8 mouse cellular contexts compared by ENCODE assay signal in the genomic region with DNA sequence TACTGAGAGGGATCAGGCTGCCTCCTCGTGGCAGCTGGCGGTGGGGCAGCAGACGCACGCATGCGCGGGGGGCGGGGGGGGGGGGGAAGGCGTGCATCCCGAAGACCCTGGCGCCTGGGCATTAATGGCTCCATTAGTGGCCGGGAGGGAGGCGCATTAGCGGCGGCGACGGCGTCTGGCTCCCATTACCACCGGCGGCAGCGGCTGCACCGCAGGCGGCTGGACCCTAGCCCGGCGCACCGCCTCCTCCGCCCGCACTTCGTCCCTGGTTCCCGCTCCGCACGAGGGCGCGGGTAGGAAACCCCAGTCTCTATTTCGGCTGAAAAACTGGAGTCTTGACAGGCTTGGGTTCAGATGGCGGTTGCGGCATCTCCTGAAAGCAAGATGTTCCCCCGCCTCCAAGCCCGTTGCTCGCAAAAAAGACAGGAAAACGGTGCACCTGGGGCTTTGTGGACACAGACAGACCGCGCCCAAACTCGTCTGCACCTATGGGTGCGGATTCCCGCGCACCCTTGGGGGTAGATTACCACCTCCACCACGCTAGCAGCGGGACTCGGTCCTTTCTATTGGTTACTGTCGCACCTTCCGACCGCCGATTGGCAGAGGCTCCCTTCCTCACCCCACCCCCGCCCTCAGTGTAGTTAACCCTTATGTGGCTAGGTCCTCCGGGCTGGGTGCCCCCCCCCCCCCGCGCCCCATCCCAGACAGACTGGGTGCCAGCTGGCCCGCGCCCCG. TPM values are rescaled to one million over a fixed set of nuclear protein-coding genes. Genes with fewer than 3 reads are reported as not detected.
DNase-seq lines count a peak whose midpoint lies in the region; ATAC-seq and TF ChIP-seq lines count a peak whose summit lies in the region.

No protein-coding gene starts in this region.

- peaks cover 3% of the 10 kb centered on the region for H3K36me3 ChIP-seq in forebrain, embryonic 10.5 days (replicated peaks)
- peaks cover 1% of the 10 kb centered on the region for H3K36me3 ChIP-seq in heart, postnatal 0 days (replicated peaks; ENCODE audit: control insufficient read depth, insufficient read depth, low read length)
- H3K36me3 ChIP-seq in liver, embryonic 14.5 days (replicated peaks; ENCODE audit: control insufficient read depth, insufficient read depth, low read depth): no peaks in the 10 kb centered on the region
- peaks cover 2% of the 10 kb centered on the region for H3K36me3 ChIP-seq in stomach, embryonic 14.5 days (ENCODE audit: control insufficient read depth, insufficient read depth, low read length)

- H3K27ac ChIP-seq in brown adipose tissue, adult 24 weeks (replicated peaks; ENCODE audit: low read depth, low read length): peak overlapping the region; percentile 99
- H3K27ac ChIP-seq in forebrain, embryonic 10.5 days: peak overlapping the region; percentile 98
- peak overlapping the region; percentile 99 for H3K27ac ChIP-seq in heart, postnatal 0 days (ENCODE audit: low read depth)
- H3K27ac ChIP-seq in liver, embryonic 14.5 days: peak overlapping the region; percentile 93
- peak overlapping the region; percentile 99 for H3K27ac ChIP-seq in stomach, embryonic 14.5 days (ENCODE audit: low read length)

- peak overlapping the region; percentile 79 for H3K4me2 ChIP-seq in heart, postnatal 0 days (ENCODE audit: low read depth, low read length)
- H3K4me2 ChIP-seq in liver, embryonic 14.5 days (ENCODE audit: low read depth): peak overlapping the region; percentile 99
- peak overlapping the region; percentile 71 for H3K4me2 ChIP-seq in stomach, embryonic 14.5 days (replicated peaks; ENCODE audit: low read depth, low read length)

- H3K27me3 ChIP-seq in forebrain, embryonic 10.5 days (ENCODE audit: poor library complexity, severe bottlenecking): no peaks in the 10 kb centered on the region
- no peaks in the 10 kb centered on the region for H3K27me3 ChIP-seq in heart, postnatal 0 days (ENCODE audit: control insufficient read depth, insufficient read depth, low read length)
- H3K27me3 ChIP-seq in liver, embryonic 14.5 days (ENCODE audit: control insufficient read depth, insufficient read depth, low read length): no peaks in the 10 kb centered on the region
- no peaks in the 10 kb centered on the region for H3K27me3 ChIP-seq in stomach, embryonic 14.5 days (ENCODE audit: control insufficient read depth, insufficient read depth, low read length)

- peak overlapping the region; percentile 76 for H3K4me3 ChIP-seq in brown adipose tissue, adult 24 weeks (ENCODE audit: insufficient read depth, low read depth, low read length)
- H3K4me3 ChIP-seq in forebrain, embryonic 10.5 days: peak overlapping the region; percentile 90
- H3K4me3 ChIP-seq in heart, postnatal 0 days (ENCODE audit: low read depth, low read length): peak overlapping the region; percentile 64
- peak overlapping the region; percentile 65 to 75 for H3K4me3 ChIP-seq in liver, embryonic 14.5 days (ENCODE audit: insufficient read depth in 1 of 2, low read depth in 2 of 2, low read length in 2 of 2)
- peak overlapping the region; percentile 86 for H3K4me3 ChIP-seq in stomach, embryonic 14.5 days (ENCODE audit: low read depth, low read length)

- WGBS in forebrain, embryonic 10.5 days: under 1% methylated on average over 58 of the region's 60 CpGs
- WGBS in heart, postnatal 0 days: under 1% methylated on average over 47 of the region's 60 CpGs
- under 1% methylated on average over 50 of the region's 60 CpGs for WGBS in liver, embryonic 14.5 days (ENCODE audit: insufficient replicate concordance)
- WGBS in stomach, embryonic 14.5 days: under 1% methylated on average over 59 of the region's 60 CpGs

- no peak for TF ChIP-seq EP300 in heart, postnatal 0 days (IDR thresholded peaks at IDR 0.05; ENCODE audit: low read depth)
- TF ChIP-seq EP300 in liver, embryonic 14.5 days (IDR thresholded peaks at IDR 0.05; ENCODE audit: low read depth): no peak

- peak; percentile 67 for TF ChIP-seq CTCF in heart, postnatal 0 days (IDR thresholded peaks at IDR 0.05; ENCODE audit: low read depth)
- peak; percentile 73 for TF ChIP-seq CTCF in liver, embryonic 14.5 days (IDR thresholded peaks at IDR 0.05; ENCODE audit: low read depth)

- peaks cover 19% of the 10 kb centered on the region for H3K4me1 ChIP-seq in brown adipose tissue, adult 24 weeks (ENCODE audit: control insufficient read depth, insufficient read depth, insufficient read length, low read length)
- H3K4me1 ChIP-seq in forebrain, embryonic 10.5 days: peaks cover 83% of the 10 kb centered on the region
- H3K4me1 ChIP-seq in heart, postnatal 0 days (ENCODE audit: control insufficient read depth, insufficient read depth): peaks cover 55% of the 10 kb centered on the region
- peaks cover 63 to 70% of the 10 kb centered on the region in 2 experiments for H3K4me1 ChIP-seq in liver, embryonic 14.5 days (replicated peaks; ENCODE audit: control insufficient read depth in 2 of 2, insufficient read depth in 2 of 2, low read length in 1 of 2)
- peaks cover 53% of the 10 kb centered on the region for H3K4me1 ChIP-seq in stomach, embryonic 14.5 days (ENCODE audit: control insufficient read depth, insufficient read depth, low read length)

- peak overlapping the region; percentile 63 for H3K9ac ChIP-seq in heart, postnatal 0 days (replicated peaks; ENCODE audit: low read depth, low read length)
- H3K9ac ChIP-seq in liver, embryonic 14.5 days (replicated peaks): peak overlapping the region; percentile 86
- peak overlapping the region; percentile 68 for H3K9ac ChIP-seq in stomach, embryonic 14.5 days (replicated peaks; ENCODE audit: low read depth, low read length)

- ATAC-seq in CD4-positive, CD25-positive, alpha-beta regulatory T cell, adult 4 months: peak; percentile 72
- ATAC-seq in heart, postnatal 0 days (ENCODE audit: insufficient read depth, low read depth): peak; percentile 53
- ATAC-seq in liver, embryonic 14.5 days (ENCODE audit: insufficient read depth): peak; percentile 65
- peak; percentile 61 for ATAC-seq in stomach, embryonic 14.5 days (ENCODE audit: insufficient number of reproducible peaks, insufficient read depth, low FRiP score, low read depth)

- H3K9me3 ChIP-seq in forebrain, embryonic 10.5 days: no peaks in the 10 kb centered on the region
- H3K9me3 ChIP-seq in heart, postnatal 0 days (replicated peaks; ENCODE audit: control insufficient read depth, low read length): no peaks in the 10 kb centered on the region
- no peaks in the 10 kb centered on the region for H3K9me3 ChIP-seq in liver, embryonic 14.5 days (ENCODE audit: control insufficient read depth, low read length)
- H3K9me3 ChIP-seq in stomach, embryonic 14.5 days (ENCODE audit: control insufficient read depth, low read depth, low read length): no peaks in the 10 kb centered on the region

- DNase-seq in forebrain, embryonic 10.5 days (ENCODE audit: extremely low spot score, low spot score): peak; percentile 89
- DNase-seq in heart, postnatal 0 days (ENCODE audit: low spot score): peak; percentile 88
- peak; percentile 84 to 90 for DNase-seq in kidney, postnatal 36 days
- DNase-seq in liver, embryonic 14.5 days (ENCODE audit: low read depth in 3 of 3, low spot score in 3 of 3): peak; percentile 88 to 91 (median 90)
- DNase-seq in neural tube, embryonic 10.5 days (ENCODE audit: extremely low spot score, low spot score): peak; percentile 92

RNA-seq across cellular contexts. Expression of a gene that starts 11.0 kb away (rescaled TPM):
- 10 to 100 TPM; 24.1 to 27.2 TPM for polyA plus RNA-seq in CD4-positive, CD25-positive, alpha-beta regulatory T cell, adult 4 months (2017; shearing (Covaris generic))
- polyA plus RNA-seq in brown adipose tissue, adult 24 weeks (2012; ENCODE audit: insufficient read depth, insufficient read length, missing spikeins): 25.2 and 31.3 TPM in 2 replicates
- polyA plus RNA-seq in forebrain, embryonic 10.5 days (2016; fragmentation: Nextera tagmentation; extraction: Ambion mirVana): 19.4 and 20.6 TPM in 2 replicates
- 57.2 and 63.0 TPM in 2 replicates for total RNA-seq in heart, postnatal 0 days (2014; rRNA removed; ENCODE audit: low replicate concordance)
- 15.7 and 16.9 TPM in 2 replicates for polyA plus RNA-seq in heart, postnatal 0 days (2015; fragmentation: Nextera tagmentation; extraction: Ambion mirVana)
- 14.0 and 14.8 TPM in 2 replicates for polyA plus RNA-seq in liver, embryonic 14.5 days (2012; rRNA removed)
- 9.7 and 12.3 TPM in 2 replicates for polyA plus RNA-seq in liver, embryonic 14.5 days (2014; fragmentation: Nextera tagmentation; extraction: Ambion mirVana)
- 51.4 and 54.1 TPM in 2 replicates for polyA plus RNA-seq in stomach, embryonic 14.5 days (2014; fragmentation: Nextera tagmentation; extraction: Ambion mirVana)

RNA-seq across cellular contexts. Expression of a gene that starts 19.3 kb away (rescaled TPM):
- polyA plus RNA-seq in CD4-positive, CD25-positive, alpha-beta regulatory T cell, adult 4 months (2017; shearing (Covaris generic)): 10 to 100 TPM; 23.6 to 42.6 TPM
- 1.6 and 4.8 TPM in 2 replicates for polyA plus RNA-seq in brown adipose tissue, adult 24 weeks (2012; ENCODE audit: insufficient read depth, insufficient read length, missing spikeins)
- polyA plus RNA-seq in forebrain, embryonic 10.5 days (2016; fragmentation: Nextera tagmentation; extraction: Ambion mirVana): 246 and 257 TPM in 2 replicates
- total RNA-seq in heart, postnatal 0 days (2014; rRNA removed; ENCODE audit: low replicate concordance): 83.9 and 161 TPM in 2 replicates
- polyA plus RNA-seq in heart, postnatal 0 days (2015; fragmentation: Nextera tagmentation; extraction: Ambion mirVana): 57.3 and 61.5 TPM in 2 replicates
- 26.2 and 29.4 TPM in 2 replicates for polyA plus RNA-seq in liver, embryonic 14.5 days (2012; rRNA removed)
- polyA plus RNA-seq in liver, embryonic 14.5 days (2014; fragmentation: Nextera tagmentation; extraction: Ambion mirVana): 24.3 and 29.8 TPM in 2 replicates
- 274 and 284 TPM in 2 replicates for polyA plus RNA-seq in stomach, embryonic 14.5 days (2014; fragmentation: Nextera tagmentation; extraction: Ambion mirVana)

RNA-seq across cellular contexts. Expression of a gene that starts 22.7 kb away (rescaled TPM):
- polyA plus RNA-seq in CD4-positive, CD25-positive, alpha-beta regulatory T cell, adult 4 months (2017; shearing (Covaris generic)): not detected
- polyA plus RNA-seq in brown adipose tissue, adult 24 weeks (2012; ENCODE audit: insufficient read depth, insufficient read length, missing spikeins): not detected in 2 replicates
- polyA plus RNA-seq in forebrain, embryonic 10.5 days (2016; fragmentation: Nextera tagmentation; extraction: Ambion mirVana): 1.4 and 1.7 TPM in 2 replicates
- not detected in 2 replicates for total RNA-seq in heart, postnatal 0 days (2014; rRNA removed; ENCODE audit: low replicate concordance)
- not detected in 2 replicates for polyA plus RNA-seq in heart, postnatal 0 days (2015; fragmentation: Nextera tagmentation; extraction: Ambion mirVana)
- 0.03 and 0.04 TPM in 2 replicates for polyA plus RNA-seq in liver, embryonic 14.5 days (2012; rRNA removed)
- polyA plus RNA-seq in liver, embryonic 14.5 days (2014; fragmentation: Nextera tagmentation; extraction: Ambion mirVana): not detected in 2 replicates
- polyA plus RNA-seq in stomach, embryonic 14.5 days (2014; fragmentation: Nextera tagmentation; extraction: Ambion mirVana): 0.76 and 1.1 TPM in 2 replicates

RNA-seq across cellular contexts. Expression of a gene that starts 27.4 kb away (rescaled TPM):
- polyA plus RNA-seq in CD4-positive, CD25-positive, alpha-beta regulatory T cell, adult 4 months (2017; shearing (Covaris generic)): not detected
- polyA plus RNA-seq in brown adipose tissue, adult 24 weeks (2012; ENCODE audit: insufficient read depth, insufficient read length, missing spikeins): not detected in 2 replicates
- polyA plus RNA-seq in forebrain, embryonic 10.5 days (2016; fragmentation: Nextera tagmentation; extraction: Ambion mirVana): 1.3 and 1.8 TPM in 2 replicates
- total RNA-seq in heart, postnatal 0 days (2014; rRNA removed; ENCODE audit: low replicate concordance): not detected in 2 replicates
- not detected in 2 replicates for polyA plus RNA-seq in heart, postnatal 0 days (2015; fragmentation: Nextera tagmentation; extraction: Ambion mirVana)
- 0.23 TPM in 1 of 2 replicates, not detected in the other for polyA plus RNA-seq in liver, embryonic 14.5 days (2012; rRNA removed)
- polyA plus RNA-seq in liver, embryonic 14.5 days (2014; fragmentation: Nextera tagmentation; extraction: Ambion mirVana): not detected in 2 replicates
- polyA plus RNA-seq in stomach, embryonic 14.5 days (2014; fragmentation: Nextera tagmentation; extraction: Ambion mirVana): 1.9 and 2.0 TPM in 2 replicates

RNA-seq across cellular contexts. Expression of a gene that starts 27.9 kb away (rescaled TPM):
- polyA plus RNA-seq in CD4-positive, CD25-positive, alpha-beta regulatory T cell, adult 4 months (2017; shearing (Covaris generic)): under 1 TPM; 0.22 to 0.42 TPM
- polyA plus RNA-seq in brown adipose tissue, adult 24 weeks (2012; ENCODE audit: insufficient read depth, insufficient read length, missing spikeins): 7.1 and 7.4 TPM in 2 replicates
- 8.4 and 10.1 TPM in 2 replicates for polyA plus RNA-seq in forebrain, embryonic 10.5 days (2016; fragmentation: Nextera tagmentation; extraction: Ambion mirVana)
- 41.4 and 66.8 TPM in 2 replicates for total RNA-seq in heart, postnatal 0 days (2014; rRNA removed; ENCODE audit: low replicate concordance)
- 6.5 and 7.0 TPM in 2 replicates for polyA plus RNA-seq in heart, postnatal 0 days (2015; fragmentation: Nextera tagmentation; extraction: Ambion mirVana)
- 8.5 and 9.8 TPM in 2 replicates for polyA plus RNA-seq in liver, embryonic 14.5 days (2012; rRNA removed)
- 5.1 and 5.3 TPM in 2 replicates for polyA plus RNA-seq in liver, embryonic 14.5 days (2014; fragmentation: Nextera tagmentation; extraction: Ambion mirVana)
- 25.8 and 27.7 TPM in 2 replicates for polyA plus RNA-seq in stomach, embryonic 14.5 days (2014; fragmentation: Nextera tagmentation; extraction: Ambion mirVana)

Comparison
In these comparisons a context has a peak if more than half of its experiments do, and no peak if none do; other contexts are left out.
1. Peak in every context shown above with its lines: DNase-seq, ATAC-seq, H3K4me3 ChIP-seq and H3K27ac ChIP-seq.